Mouse (Mus musculus) neural tube, embryonic 14.5 days (tissue): Measurements from ENCODE around the gene Iqgap2. TPM values are rescaled to one million over a fixed set of nuclear protein-coding genes. Genes with fewer than 3 reads are reported as not detected.

Experiments
- ATAC-seq: fragments of 200-750 bp; cut with Nextera tagmentation; 2 replicates; pipeline ENCODE4 v1.8.0; 2017; ENCODE audit warnings: low read depth, mild to moderate bottlenecking, moderate TSS enrichment, moderate library complexity
- H3K27ac ChIP-seq: fragments of 300-500 bp; sonication (generic); 2 replicates; pipeline ENCODE4 v1.5.1; 2014; ENCODE audit warnings: low read depth, mild to moderate bottlenecking, control low read depth, low read length, moderate library complexity, mixed read lengths
- H3K27me3 ChIP-seq: fragments of 300-500 bp; sonication (generic); 2 replicates; pipeline ENCODE4 v1.6.1; 2014; ENCODE audit warnings: low read length; ENCODE audit not compliant: control insufficient read depth, insufficient read depth
- H3K36me3 ChIP-seq: fragments of 300-500 bp; sonication (generic); 2 replicates; pipeline ENCODE4 v1.6.1; 2014; ENCODE audit warnings: low read length, mixed read lengths; ENCODE audit not compliant: control insufficient read depth, insufficient read depth
- H3K4me1 ChIP-seq: fragments of 300-500 bp; sonication (generic); 2 replicates; pipeline ENCODE4 v1.6.1; 2014; ENCODE audit warnings: low read length; ENCODE audit not compliant: control insufficient read depth, insufficient read depth
- H3K4me2 ChIP-seq: fragments of 300-500 bp; sonication (generic); 2 replicates; pipeline ENCODE4 v1.6.1; 2014; ENCODE audit warnings: mild to moderate bottlenecking, low read depth, low read length, control low read depth
- H3K4me3 ChIP-seq: fragments of 300-500 bp; sonication (generic); 2 replicates; pipeline ENCODE4 v1.5.1; 2014; ENCODE audit warnings: low read depth, low read length, control low read depth, mixed read lengths
- H3K9ac ChIP-seq: fragments of 300-500 bp; sonication (generic); replicated peaks from 2 replicates; pipeline ENCODE4 v1.6.1; 2014; ENCODE audit warnings: low read depth, mild to moderate bottlenecking, control low read depth, low read length, mixed read lengths
- H3K9me3 ChIP-seq: fragments of 300-500 bp; sonication (generic); 2 replicates; pipeline ENCODE4 v1.6.1; 2016; ENCODE audit warnings: low read length; ENCODE audit not compliant: control insufficient read depth
- WGBS: fragments of 180-500 bp; shearing (Covaris S2); extraction: QIAGEN DNeasy Blood & Tissue Kit; methylation state at CpG from one replicate; pipeline ENCODE4 v1.1.7; 2014; 5-methylcytosine and 5-hydroxymethylcytosine counted together
- polyA plus RNA-seq: library from polyadenylated mRNA; unstranded; fragments of >200 nt; fragmentation: Nextera tagmentation; extraction: Ambion mirVana; gene quantifications from 2 replicates; pipeline ENCODE4 v1.2.1, GENCODE M21; 2014

Gene Iqgap2
- polyA plus RNA-seq, 1 experiment from 2014 or later = 2.0 TPM

- WGBS = 97% methylated on average over 9 of the region's 9 CpGs
- no peak overlapping the region for H3K9ac ChIP-seq
- no peak for ATAC-seq
- no peaks in the 10 kb centered on the region for H3K36me3 ChIP-seq
- H3K27ac ChIP-seq = no peak overlapping the region
- H3K4me3 ChIP-seq = no peak overlapping the region
- H3K27me3 ChIP-seq = no peaks in the 10 kb centered on the region
- no peak overlapping the region for H3K4me2 ChIP-seq
- H3K9me3 ChIP-seq = no peaks in the 10 kb centered on the region
- no peaks in the 10 kb centered on the region for H3K4me1 ChIP-seq
These were observed 207.0 kb downstream of the Iqgap2 start for GRCm38 (mm10) chr13:95684656-95685244.

GRCm38 (mm10) chr13:95679491-95679941 lies 212.2 kb downstream of the Iqgap2 start:
- H3K4me2 ChIP-seq = no peak overlapping the region
- WGBS = 87% methylated on average over 4 of the region's 4 CpGs
- H3K27ac ChIP-seq = no peak overlapping the region
- no peaks in the 10 kb centered on the region for H3K4me1 ChIP-seq
- H3K9ac ChIP-seq = no peak overlapping the region
- H3K4me3 ChIP-seq = no peak overlapping the region
- no peaks in the 10 kb centered on the region for H3K36me3 ChIP-seq
- ATAC-seq = no peak
- H3K27me3 ChIP-seq = no peaks in the 10 kb centered on the region
- H3K9me3 ChIP-seq = no peaks in the 10 kb centered on the region

GRCm38 (mm10) chr13:95679078-95679477 lies 212.6 kb downstream of the Iqgap2 start:
- Histone ChIP-seq H3K4me1 (no peaks in the 10 kb centered on the region), H3K36me3 (no peaks in the 10 kb centered on the region), H3K4me3 (no peak overlapping the region), H3K9ac (no peak overlapping the region), H3K4me2 (no peak overlapping the region), H3K27me3 (no peaks in the 10 kb centered on the region), H3K27ac (no peak overlapping the region), H3K9me3 (no peaks in the 10 kb centered on the region)
- no peak for ATAC-seq
- WGBS = 86% methylated on average over 5 of the region's 5 CpGs

GRCm38 (mm10) chr13:95672372-95672771 lies 219.3 kb downstream of the Iqgap2 start:
- no peaks in the 10 kb centered on the region for H3K27me3 ChIP-seq
- no peak for ATAC-seq
- no peak overlapping the region for H3K4me3 ChIP-seq
- H3K9me3 ChIP-seq = no peaks in the 10 kb centered on the region
- no peak overlapping the region for H3K27ac ChIP-seq
- no peak overlapping the region for H3K4me2 ChIP-seq
- H3K4me1 ChIP-seq = no peaks in the 10 kb centered on the region
- no peaks in the 10 kb centered on the region for H3K36me3 ChIP-seq
- WGBS = 97% methylated on average over 7 of the region's 7 CpGs
- no peak overlapping the region for H3K9ac ChIP-seq

- Histone ChIP-seq H3K9me3 (no peaks in the 10 kb centered on the region), H3K9ac (no peak overlapping the region), H3K4me1 (no peaks in the 10 kb centered on the region), H3K4me3 (no peak overlapping the region), H3K4me2 (no peak overlapping the region), H3K27ac (no peak overlapping the region), H3K27me3 (no peaks in the 10 kb centered on the region), H3K36me3 (no peaks in the 10 kb centered on the region)
- 88% methylated on average over 9 of the region's 9 CpGs for WGBS
- ATAC-seq = no peak
These were observed 220.4 kb downstream of the Iqgap2 start for GRCm38 (mm10) chr13:95671108-95671897.

GRCm38 (mm10) chr13:95670534-95670933 lies 221.2 kb downstream of the Iqgap2 start:
- Histone ChIP-seq H3K27ac (no peak overlapping the region), H3K36me3 (no peaks in the 10 kb centered on the region)
- 97% methylated on average over 5 of the region's 5 CpGs for WGBS

GRCm38 (mm10) chr13:95667260-95667659 lies 224.5 kb downstream of the Iqgap2 start:
- no peaks in the 10 kb centered on the region for H3K9me3 ChIP-seq
- no peaks in the 10 kb centered on the region for H3K4me1 ChIP-seq
- WGBS = 39% methylated on average over 6 of the region's 7 CpGs
- H3K4me3 ChIP-seq = no peak overlapping the region
- H3K27ac ChIP-seq = no peak overlapping the region
- no peak overlapping the region for H3K4me2 ChIP-seq
- ATAC-seq = no peak
- H3K27me3 ChIP-seq = no peaks in the 10 kb centered on the region
- H3K9ac ChIP-seq = no peak overlapping the region
- H3K36me3 ChIP-seq = no peaks in the 10 kb centered on the region

More at GRCm38 (mm10) chr13:95670534-95670933, 221.2 kb downstream of the Iqgap2 start:
- Histone ChIP-seq H3K4me3 (no peak overlapping the region), H3K4me2 (no peak overlapping the region), H3K9me3 (no peaks in the 10 kb centered on the region), H3K4me1 (no peaks in the 10 kb centered on the region), H3K9ac (no peak overlapping the region), H3K27me3 (no peaks in the 10 kb centered on the region)
- no peak for ATAC-seq

GRCm38 (mm10) chr13:95665644-95666356 lies 225.9 kb downstream of the Iqgap2 start:
- H3K4me1 ChIP-seq = no peaks in the 10 kb centered on the region
- H3K27me3 ChIP-seq = no peaks in the 10 kb centered on the region
- WGBS = 81% methylated on average over 13 of the region's 13 CpGs
- no peak overlapping the region for H3K4me2 ChIP-seq
- ATAC-seq = no peak
- H3K36me3 ChIP-seq = no peaks in the 10 kb centered on the region
- no peak overlapping the region for H3K4me3 ChIP-seq
- no peak overlapping the region for H3K9ac ChIP-seq
- no peak overlapping the region for H3K27ac ChIP-seq
- H3K9me3 ChIP-seq = no peaks in the 10 kb centered on the region

GRCm38 (mm10) chr13:95663834-95664233 lies 227.9 kb downstream of the Iqgap2 start:
- Histone ChIP-seq H3K36me3 (no peaks in the 10 kb centered on the region), H3K9me3 (no peaks in the 10 kb centered on the region), H3K4me2 (no peak overlapping the region), H3K4me3 (no peak overlapping the region), H3K27ac (no peak overlapping the region), H3K4me1 (no peaks in the 10 kb centered on the region), H3K9ac (no peak overlapping the region), H3K27me3 (no peaks in the 10 kb centered on the region)
- 96% methylated on average over 4 of the region's 4 CpGs for WGBS
- no peak for ATAC-seq
